Mouse (Mus musculus) heart, adult 2 months (tissue): ENCODE measurements around the gene Slc25a10. TPM values are rescaled to one million over a fixed set of nuclear protein-coding genes. Genes with fewer than 3 reads are reported as not detected.

Experiments
- DNase-seq, 2 experiments: peaks; one replicate each; pipeline ENCODE4 v3.0.0; 2021
- H3K27ac ChIP-seq: fragments of 200-600 bp; 2 replicates; pipeline ENCODE4 v1.8.1; 2022
- H3K27me3 ChIP-seq: fragments of 200-500 bp; 2 replicates; pipeline ENCODE4 v1.6.1; 2012; ENCODE audit warnings: mild to moderate bottlenecking, low read length, inconsistent platforms, mixed read lengths; ENCODE audit not compliant: control insufficient read depth, insufficient read depth
- H3K36me3 ChIP-seq: fragments of 200-500 bp; 2 replicates; pipeline ENCODE4 v1.6.1; 2012; ENCODE audit warnings: low read length, inconsistent platforms; ENCODE audit not compliant: control insufficient read depth, insufficient read depth
- H3K4me1 ChIP-seq: fragments of 200-500 bp; 2 replicates; pipeline ENCODE4 v1.6.1; 2011; ENCODE audit warnings: low read length; ENCODE audit not compliant: control insufficient read depth, insufficient read depth
- H3K4me3 ChIP-seq: fragments of 200-600 bp; 2 replicates; pipeline ENCODE4 v1.8.1; 2022
- H3K79me2 ChIP-seq: fragments of 200-500 bp; replicated peaks from 2 replicates; pipeline ENCODE4 v1.6.1; 2012; ENCODE audit warnings: mild to moderate bottlenecking, inconsistent platforms, low read length, moderate library complexity, mixed read lengths; ENCODE audit not compliant: control insufficient read depth, insufficient read depth
- H3K9ac ChIP-seq: fragments of 200-500 bp; 2 replicates; pipeline ENCODE4 v1.6.1; 2012; ENCODE audit warnings: low read depth, mild to moderate bottlenecking, control low read depth, inconsistent platforms, low read length, mixed read lengths
- CTCF ChIP-seq: fragments of 200-600 bp; IDR thresholded peaks from 2 replicates; pipeline ENCODE4 v1.8.1; 2022; ENCODE audit warnings: antibody characterized with exemption, mild to moderate bottlenecking, moderate library complexity
- EP300 ChIP-seq: fragments of 200-500 bp; IDR thresholded peaks from 2 replicates; pipeline ENCODE4 v1.6.1; 2011; ENCODE audit warnings: low read depth, low read length, control low read depth; ENCODE audit not compliant: insufficient read depth
- POLR2A ChIP-seq: fragments of 200-500 bp; IDR thresholded peaks from 2 replicates; pipeline ENCODE4 v1.6.1; 2011; ENCODE audit warnings: mild to moderate bottlenecking, low read depth, low read length, control low read depth; ENCODE audit not compliant: insufficient read depth
- WGBS: fragments of 180-500 bp; shearing (Covaris S2); methylation state at CpG from one replicate; pipeline ENCODE4 v1.1.7; 2018; 5-methylcytosine and 5-hydroxymethylcytosine counted together
- intact Hi-C: fragments of 180-260 bp; cut with DNase I; formaldehyde crosslinking; loops from one replicate; pipeline ENCODE4 v1.15.1; 2025
- polyA plus RNA-seq: library from polyadenylated mRNA; depleted of rRNA; stranded (reverse); fragments of >200 nt; gene quantifications from 2 replicates; pipeline ENCODE4 v1.2.3, GENCODE M21; 2012
- total RNA-seq, 2 experiments: library from RNA; stranded (reverse); gene quantifications; 2 replicates each; pipeline ENCODE4 v1.2.3; 2021

Slc25a10 gene
- total and polyA plus RNA-seq, 3 experiments = 14.1 to 40.9 (median 14.6) TPM

DNA sequence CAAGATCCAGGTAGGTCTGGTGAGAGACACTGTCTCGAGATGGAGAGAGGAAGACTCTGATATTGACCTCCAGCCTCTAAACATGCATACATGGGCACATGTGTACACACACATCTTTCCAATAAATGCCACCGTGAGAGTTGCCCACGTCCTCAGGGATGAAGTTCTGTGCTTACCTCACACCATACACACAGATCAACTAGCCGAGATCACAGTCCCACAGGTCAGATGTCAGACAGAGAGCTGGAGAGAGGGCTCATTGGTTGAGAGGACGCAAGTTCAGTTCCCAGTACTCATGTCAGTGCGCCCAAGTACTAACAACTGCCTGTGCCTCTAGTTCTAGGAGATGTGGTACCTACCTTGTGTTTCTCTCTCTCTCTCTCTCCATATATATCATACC lies 9.4 kb downstream of the Slc25a10 start:
- TF ChIP-seq EP300 (no peak), CTCF (no peak), POLR2A (no peak)
- no peaks in the 10 kb centered on the region for H3K79me2 ChIP-seq
- DNase-seq = no peak
- H3K4me1 ChIP-seq = peaks cover 4% of the 10 kb centered on the region
- no peaks in the 10 kb centered on the region for H3K27me3 ChIP-seq
- H3K4me3 ChIP-seq = no peak overlapping the region
- H3K27ac ChIP-seq = no peak overlapping the region
- 48% methylated on average over 6 of the region's 6 CpGs for WGBS
- H3K36me3 ChIP-seq = no peaks in the 10 kb centered on the region
- intact Hi-C loops = no loop called here
- no peak overlapping the region for H3K9ac ChIP-seq

- Histone ChIP-seq H3K27me3 (no peaks in the 10 kb centered on the region), H3K4me3 (no peak overlapping the region), H3K27ac (no peak overlapping the region), H3K4me1 (peaks cover 4% of the 10 kb centered on the region), H3K79me2 (no peaks in the 10 kb centered on the region), H3K9ac (no peak overlapping the region), H3K36me3 (no peaks in the 10 kb centered on the region)
- intact Hi-C loops = no loop called here
- no peak for DNase-seq
- TF ChIP-seq EP300 = no peak
- 80% methylated on average over 4 of the region's 4 CpGs for WGBS
Measured at GRCm38 (mm10) chr11:120501701-120502100, 10.1 kb downstream of the Slc25a10 start.

GRCm38 (mm10) chr11:120505661-120506060 lies 14.0 kb downstream of the Slc25a10 start:
- TF ChIP-seq CTCF (no peak), POLR2A (no peak), EP300 (no peak)
- intact Hi-C loops = no loop called here
- 86% methylated on average over 3 of the region's 3 CpGs for WGBS
- Histone ChIP-seq H3K36me3 (no peaks in the 10 kb centered on the region), H3K79me2 (no peaks in the 10 kb centered on the region), H3K27ac (no peak overlapping the region), H3K4me1 (peaks cover 2% of the 10 kb centered on the region; the same call in 1 of the 2 replicates), H3K9ac (no peak overlapping the region), H3K27me3 (no peaks in the 10 kb centered on the region), H3K4me3 (no peak overlapping the region)
- no peak for DNase-seq

GRCm38 (mm10) chr11:120506899-120507298 lies 15.3 kb downstream of the Slc25a10 start:
- H3K36me3 ChIP-seq = no peaks in the 10 kb centered on the region
- H3K4me3 ChIP-seq = no peak overlapping the region
- peaks cover 2% of the 10 kb centered on the region; the same call in 1 of the 2 replicates for H3K4me1 ChIP-seq
- TF ChIP-seq CTCF (peak; percentile 54), POLR2A (no peak), EP300 (no peak)
- H3K27ac ChIP-seq = no peak overlapping the region
- no peak overlapping the region for H3K9ac ChIP-seq
- no peak for DNase-seq
- no peaks in the 10 kb centered on the region for H3K27me3 ChIP-seq
- 64% methylated on average over 4 of the region's 4 CpGs for WGBS
- H3K79me2 ChIP-seq = no peaks in the 10 kb centered on the region
- intact Hi-C loops = no loop called here

DNA sequence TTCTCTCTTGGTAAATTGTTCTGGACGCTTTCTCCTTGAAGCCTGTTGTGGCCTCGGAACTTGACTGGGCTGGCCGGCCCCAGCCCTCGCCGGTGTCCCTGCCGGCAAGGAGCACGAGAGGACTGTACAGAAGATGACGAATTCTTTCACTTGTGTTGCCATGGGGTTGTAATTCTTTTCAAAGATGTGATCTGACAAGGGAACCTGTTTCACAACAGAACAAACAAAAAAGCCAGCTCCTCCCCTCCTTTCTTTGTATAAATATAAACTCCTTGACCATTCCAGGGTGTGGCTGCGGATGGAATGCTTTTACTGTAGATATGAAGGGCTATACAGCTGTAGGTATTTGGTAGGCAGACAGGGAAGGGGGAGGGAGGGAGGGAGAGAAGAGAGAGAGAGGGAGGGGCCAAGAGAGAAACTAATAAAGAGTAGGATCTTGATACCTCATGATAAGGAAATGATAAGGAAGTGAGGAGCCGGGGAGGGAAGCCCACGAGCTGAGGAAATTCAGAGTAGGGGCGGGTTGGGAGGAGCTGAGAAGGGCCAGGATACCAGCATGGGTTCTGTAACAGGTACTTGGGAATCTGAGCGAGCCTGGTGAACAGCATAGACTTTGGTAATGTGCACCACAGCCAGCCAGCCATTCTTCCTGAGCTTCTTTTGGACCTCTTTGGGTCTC lies 16.1 kb downstream of the Slc25a10 start:
- intact Hi-C loops = no loop called here
- Histone ChIP-seq H3K79me2 (no peaks in the 10 kb centered on the region), H3K9ac (no peak overlapping the region), H3K36me3 (no peaks in the 10 kb centered on the region), H3K4me1 (peaks cover 2% of the 10 kb centered on the region; the same call in 1 of the 2 replicates), H3K27me3 (no peaks in the 10 kb centered on the region), H3K27ac (no peak overlapping the region), H3K4me3 (no peak overlapping the region)
- WGBS = 72% methylated on average over 13 of the region's 13 CpGs
- no peak for DNase-seq
- no peak for TF ChIP-seq CTCF
- TF ChIP-seq POLR2A = no peak
- TF ChIP-seq EP300 = no peak

DNA sequence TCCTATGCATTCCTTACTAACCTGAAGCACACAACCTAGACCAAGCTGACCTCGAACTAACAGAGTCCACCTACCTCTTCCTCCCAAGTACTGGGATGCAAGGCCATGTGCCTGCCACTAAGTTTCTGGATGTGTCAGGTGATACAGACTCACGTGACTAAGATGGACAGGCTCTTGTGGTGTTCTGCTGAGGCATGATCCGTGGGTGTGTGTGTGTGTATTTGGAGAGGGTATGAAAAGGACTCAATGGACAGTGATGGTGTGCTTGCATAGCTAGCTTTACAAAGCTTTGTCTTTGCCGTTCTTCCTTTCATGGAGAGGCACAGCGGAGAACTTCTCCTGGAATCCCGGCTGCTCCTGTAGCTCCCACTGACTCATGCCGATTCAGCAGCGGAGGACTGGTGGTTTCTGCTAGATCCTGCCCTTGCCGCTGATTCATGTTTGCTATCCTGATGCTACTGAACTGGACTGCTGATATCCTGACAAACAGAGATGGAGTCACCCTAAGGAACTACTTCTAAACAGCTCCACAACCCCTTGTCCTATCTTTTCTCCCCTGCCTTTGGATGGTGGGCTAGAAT lies 16.7 kb downstream of the Slc25a10 start:
- Histone ChIP-seq H3K36me3 (no peaks in the 10 kb centered on the region), H3K9ac (no peak overlapping the region)
- intact Hi-C loops = no loop called here

More for the DNA sequence above, 16.7 kb downstream of the Slc25a10 start:
- DNase-seq = no peak
- no peaks in the 10 kb centered on the region for H3K27me3 ChIP-seq
- WGBS = 79% methylated on average over 9 of the region's 9 CpGs
- H3K27ac ChIP-seq = no peak overlapping the region
- H3K79me2 ChIP-seq = no peaks in the 10 kb centered on the region
- H3K4me1 ChIP-seq = peaks cover 2% of the 10 kb centered on the region; the same call in 1 of the 2 replicates
- TF ChIP-seq POLR2A (no peak), EP300 (no peak), CTCF (no peak)
- H3K4me3 ChIP-seq = no peak overlapping the region
